Mouse (Mus musculus) myocyte (in vitro differentiated cells): ENCODE results near the gene Cldn3.

Experiments used
- CEBPB ChIP-seq: IDR thresholded peaks from 2 replicates; pipeline ENCODE4 v1.6.1; 2011; ENCODE audit warnings: mild to moderate bottlenecking, moderate library complexity; ENCODE audit not compliant: poor library complexity, insufficient read depth, severe bottlenecking
- MAX ChIP-seq: IDR thresholded peaks from one replicate; pipeline ENCODE4 v1.6.1; 2011; ENCODE audit warnings: low read depth, mild to moderate bottlenecking, control low read depth
- MYOD1 ChIP-seq, 3 experiments: IDR thresholded peaks; one replicate each; pipeline ENCODE4 v1.6.1; 2011; ENCODE audit warnings: control low read depth in 2 of 3, low read depth in 2 of 3, mild to moderate bottlenecking in 2 of 3, moderate library complexity in 1 of 3; ENCODE audit not compliant: insufficient read length in 2 of 3, control insufficient read depth in 1 of 3
- MYOG ChIP-seq, 3 experiments: IDR thresholded peaks; one replicate each; pipeline ENCODE4 v1.6.1; 2011; ENCODE audit warnings: control low read depth in 2 of 3, low read depth in 2 of 3, mild to moderate bottlenecking in 2 of 3; ENCODE audit not compliant: insufficient read length in 2 of 3, control insufficient read depth in 1 of 3, insufficient read depth in 1 of 3
- POLR2A ChIP-seq: IDR thresholded peaks from one replicate; pipeline ENCODE4 v1.6.1; 2011; ENCODE audit warnings: low read depth, mild to moderate bottlenecking, control low read depth, moderate library complexity; ENCODE audit not compliant: insufficient read length
- POLR2AphosphoS2 ChIP-seq: IDR thresholded peaks from one replicate; pipeline ENCODE4 v1.6.1; 2011; ENCODE audit warnings: low read depth, control low read depth; ENCODE audit not compliant: insufficient read length
- REST ChIP-seq: IDR thresholded peaks from one replicate; pipeline ENCODE4 v1.6.1; 2011; ENCODE audit warnings: mild to moderate bottlenecking, control low read depth, moderate library complexity; ENCODE audit not compliant: insufficient read depth, insufficient read length
- TCF12 ChIP-seq: IDR thresholded peaks from one replicate; pipeline ENCODE4 v1.6.1; 2011; ENCODE audit warnings: mild to moderate bottlenecking, control low read depth; ENCODE audit not compliant: poor library complexity, insufficient read depth, severe bottlenecking
- USF1 ChIP-seq: IDR thresholded peaks from one replicate; pipeline ENCODE4 v1.6.1; 2011; ENCODE audit warnings: low read depth, mild to moderate bottlenecking, control low read depth, moderate library complexity

GRCm38 (mm10) chr5:135007802-135008571, 22.0 kb downstream of the Cldn3 start:
- TF ChIP-seq POLR2AphosphoS2 (no peak), POLR2A (no peak), USF1 (no peak), CEBPB (no peak), MAX (no peak), TCF12 (no peak), MYOG (IDR thresholded peaks at IDR 0.05; ENCODE audit: control insufficient read depth in 1 of 3, insufficient read depth in 1 of 3, insufficient read length in 2 of 3, low read depth in 2 of 3) (no peak), REST (no peak), MYOD1 (IDR thresholded peaks at IDR 0.05; ENCODE audit: control insufficient read depth in 1 of 3, insufficient read length in 2 of 3, low read depth in 2 of 3) (no peak)
